Mouse (Mus musculus) liver, postnatal 0 days (tissue): ENCODE data around the gene Gfpt1. TPM values are rescaled to one million over a fixed set of nuclear protein-coding genes. Genes with fewer than 3 reads are reported as not detected.

Experiments used
- ATAC-seq: fragments of 200-750 bp; cut with Nextera tagmentation; 2 replicates; pipeline ENCODE4 v1.8.0; 2017; ENCODE audit warnings: mild to moderate bottlenecking, moderate library complexity
- DNase-seq: peaks from one replicate; pipeline ENCODE4 v3.0.0-alpha.2; 2016
- H3K27ac ChIP-seq: fragments of 300-500 bp; sonication (generic); 2 replicates; pipeline ENCODE4 v1.5.1; 2014; ENCODE audit warnings: antibody characterized with exemption, moderate library complexity, mild to moderate bottlenecking, low read depth
- H3K27me3 ChIP-seq: fragments of 300-500 bp; sonication (generic); 2 replicates; pipeline ENCODE4 v1.6.1; 2014; ENCODE audit warnings: low read length, control low read depth, mixed read lengths; ENCODE audit not compliant: insufficient read depth
- H3K36me3 ChIP-seq: fragments of 300-500 bp; sonication (generic); replicated peaks from 2 replicates; pipeline ENCODE4 v1.6.1; 2014; ENCODE audit warnings: mild to moderate bottlenecking, control low read depth, low read length, moderate library complexity, mixed read lengths; ENCODE audit not compliant: insufficient read depth
- H3K4me1 ChIP-seq: fragments of 300-500 bp; sonication (generic); 2 replicates; pipeline ENCODE4 v1.6.1; 2014; ENCODE audit warnings: antibody characterized with exemption, mild to moderate bottlenecking, control low read depth; ENCODE audit not compliant: insufficient read depth
- H3K4me2 ChIP-seq: fragments of 300-500 bp; sonication (generic); 2 replicates; pipeline ENCODE4 v1.6.1; 2014; ENCODE audit warnings: low read depth, mild to moderate bottlenecking, low read length, moderate library complexity, mixed read lengths
- H3K4me3 ChIP-seq: fragments of 300-500 bp; sonication (generic); 2 replicates; pipeline ENCODE4 v1.5.1; 2014; ENCODE audit warnings: low read depth, low read length
- H3K9ac ChIP-seq: fragments of 300-500 bp; sonication (generic); replicated peaks from 2 replicates; pipeline ENCODE4 v1.6.1; 2014; ENCODE audit warnings: mild to moderate bottlenecking, moderate library complexity
- H3K9me3 ChIP-seq: fragments of 300-500 bp; sonication (generic); 2 replicates; pipeline ENCODE4 v1.6.1; 2016; ENCODE audit warnings: mild to moderate bottlenecking, control low read depth, low read length, mixed read lengths
- CTCF ChIP-seq: sonication (generic); IDR thresholded peaks from 2 replicates; pipeline ENCODE4 v1.5.1; 2016; ENCODE audit warnings: antibody characterized with exemption, low read depth
- EP300 ChIP-seq: IDR thresholded peaks from 2 replicates; pipeline ENCODE4 v1.6.1; 2016; ENCODE audit warnings: antibody characterized with exemption, low read depth, mild to moderate bottlenecking
- WGBS: fragments of 180-500 bp; shearing (Covaris S2); extraction: QIAGEN DNeasy Blood & Tissue Kit; methylation state at CpG from one replicate; pipeline ENCODE4 v1.1.7; 2014; ENCODE audit not compliant: insufficient replicate concordance; 5-methylcytosine and 5-hydroxymethylcytosine counted together
- polyA plus RNA-seq: library from polyadenylated mRNA; unstranded; fragments of >200 nt; fragmentation: Nextera tagmentation; extraction: Ambion mirVana; gene quantifications from 2 replicates; pipeline ENCODE4 v1.2.1, GENCODE M21; 2015

Gene Gfpt1
- polyA plus RNA-seq, 1 experiment from 2014 or later: 3.6 TPM

DNA sequence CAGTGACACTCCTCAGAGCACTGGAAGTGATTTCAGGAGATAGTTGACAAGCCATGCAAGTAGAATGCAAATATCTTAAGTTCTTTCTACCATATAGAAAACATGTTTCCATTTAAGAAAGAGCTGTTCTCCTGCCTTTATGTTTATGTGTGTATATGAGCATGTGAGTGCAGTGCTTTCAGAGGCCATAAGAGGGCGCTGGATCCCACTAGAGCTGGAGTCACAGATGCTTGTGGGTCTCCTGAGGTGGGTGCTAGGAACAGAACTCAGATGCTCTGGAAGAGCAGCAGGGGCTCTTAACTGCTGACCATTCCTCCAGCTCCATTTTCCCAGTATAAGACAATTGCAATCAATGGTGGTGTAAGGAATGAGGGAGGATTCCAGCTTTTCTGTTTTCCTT is 88.4 kb downstream of the Gfpt1 start:
- TF ChIP-seq CTCF: peak; percentile 33; the same call in 1 of the 2 replicates
- no peak for TF ChIP-seq EP300
- Histone ChIP-seq H3K4me2 (no peak overlapping the region), H3K27ac (no peak overlapping the region), H3K36me3 (no peaks in the 10 kb centered on the region), H3K4me3 (no peak overlapping the region), H3K4me1 (no peaks in the 10 kb centered on the region), H3K9me3 (no peaks in the 10 kb centered on the region), H3K27me3 (no peaks in the 10 kb centered on the region), H3K9ac (no peak overlapping the region)
- DNase-seq (no peak), ATAC-seq (no peak)
- 61% methylated on average over 1 of the region's 1 CpGs for WGBS

- H3K4me2 ChIP-seq: no peak overlapping the region
- H3K9ac ChIP-seq: no peak overlapping the region
- ATAC-seq (no peak), DNase-seq (no peak)
- TF ChIP-seq CTCF (no peak), EP300 (no peak)
- H3K4me3 ChIP-seq: no peak overlapping the region
- WGBS: 82% methylated on average over 3 of the region's 3 CpGs
- no peaks in the 10 kb centered on the region for H3K36me3 ChIP-seq
- no peaks in the 10 kb centered on the region for H3K9me3 ChIP-seq
- no peak overlapping the region for H3K27ac ChIP-seq
- H3K27me3 ChIP-seq: no peaks in the 10 kb centered on the region
- no peaks in the 10 kb centered on the region; the same call in 1 of the 2 replicates for H3K4me1 ChIP-seq
Observed at GRCm38 (mm10) chr6:87133520-87133919, 90.9 kb downstream of the Gfpt1 start.

GRCm38 (mm10) chr6:87133966-87134546 is 91.4 kb downstream of the Gfpt1 start:
- no peak for DNase-seq
- Histone ChIP-seq H3K9ac (no peak overlapping the region), H3K27me3 (no peaks in the 10 kb centered on the region), H3K9me3 (no peaks in the 10 kb centered on the region), H3K4me3 (no peak overlapping the region), H3K4me1 (no peaks in the 10 kb centered on the region; the same call in 1 of the 2 replicates), H3K4me2 (no peak overlapping the region), H3K27ac (no peak overlapping the region), H3K36me3 (no peaks in the 10 kb centered on the region)
- 74% methylated on average over 12 of the region's 12 CpGs for WGBS
- no peak for ATAC-seq
- TF ChIP-seq EP300: no peak
- no peak for TF ChIP-seq CTCF

DNA sequence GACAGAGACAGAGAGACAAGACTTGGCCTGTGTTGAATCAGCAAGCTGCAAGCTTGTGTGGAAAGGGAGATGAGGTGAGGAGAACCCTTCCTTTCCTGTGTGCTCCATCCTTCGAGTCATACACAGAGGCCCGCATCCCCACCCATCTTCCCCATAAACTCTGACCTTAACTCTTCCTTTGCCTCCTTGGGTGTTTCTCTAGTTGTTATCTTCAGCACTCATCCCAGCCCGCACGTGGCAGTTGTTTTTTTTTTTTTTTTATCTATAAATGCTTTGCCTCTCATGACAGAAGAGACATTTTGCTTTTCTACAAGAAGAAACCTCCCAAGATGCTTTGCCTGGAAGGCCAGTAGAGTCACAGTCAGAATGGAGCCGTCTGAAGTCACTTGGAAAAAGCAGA is 95.8 kb downstream of the Gfpt1 start:
- no peak overlapping the region for H3K4me3 ChIP-seq
- H3K27me3 ChIP-seq: no peaks in the 10 kb centered on the region
- H3K36me3 ChIP-seq: no peaks in the 10 kb centered on the region
- no peak overlapping the region for H3K4me2 ChIP-seq
- 47% methylated on average over 3 of the region's 5 CpGs for WGBS
- no peaks in the 10 kb centered on the region for H3K9me3 ChIP-seq
- no peak for ATAC-seq
- H3K9ac ChIP-seq: no peak overlapping the region
- peaks cover 8% of the 10 kb centered on the region for H3K4me1 ChIP-seq
- H3K27ac ChIP-seq: no peak overlapping the region
- DNase-seq: no peak
- TF ChIP-seq CTCF: no peak
- 0 out of 2 replicates have a peak, but pooled peaks have one; percentile 10 for TF ChIP-seq EP300

DNA sequence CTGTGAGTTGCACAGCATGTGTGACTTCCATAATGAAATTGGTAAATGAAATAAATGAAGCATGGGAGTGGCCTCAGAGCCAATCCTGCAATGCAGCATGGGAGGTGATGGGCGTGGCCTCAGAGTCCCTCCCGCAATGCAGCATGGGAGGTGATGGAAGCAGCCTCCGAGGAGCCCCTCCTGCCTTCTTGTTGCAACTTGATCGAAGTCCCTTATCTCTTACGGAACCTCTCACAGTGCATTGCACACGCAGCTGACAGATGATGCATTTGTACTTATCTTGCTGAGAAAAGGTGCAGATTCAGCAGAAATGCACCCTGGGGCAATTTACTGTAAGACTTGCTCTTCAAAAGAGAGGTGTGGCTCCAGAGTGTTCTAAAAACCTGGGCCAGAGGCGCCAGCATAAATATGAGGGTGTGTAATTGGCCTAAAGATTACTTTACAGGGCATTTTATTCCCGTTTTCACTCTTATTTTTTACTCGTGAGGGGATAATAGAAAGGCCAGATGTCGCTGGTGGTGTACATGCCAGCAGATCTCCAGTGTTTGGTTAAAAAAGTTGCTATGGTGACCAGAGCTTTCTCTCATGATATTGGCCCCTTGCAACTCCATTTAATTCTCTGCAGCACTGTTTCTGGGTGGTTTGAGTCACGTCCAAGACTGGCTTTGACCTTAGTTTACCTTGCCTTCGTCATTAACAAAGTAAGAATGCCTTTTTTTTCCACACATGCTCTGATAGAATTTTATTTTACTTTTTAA is 97.3 kb downstream of the Gfpt1 start:
- ATAC-seq (no peak), DNase-seq (peak; percentile 34)
- no peak overlapping the region for H3K4me3 ChIP-seq
- WGBS: 63% methylated on average over 12 of the region's 12 CpGs
- H3K4me1 ChIP-seq: peaks cover 8% of the 10 kb centered on the region
- H3K36me3 ChIP-seq: no peaks in the 10 kb centered on the region
- no peaks in the 10 kb centered on the region for H3K27me3 ChIP-seq
- no peak overlapping the region for H3K27ac ChIP-seq
- no peak overlapping the region for H3K4me2 ChIP-seq
- H3K9me3 ChIP-seq: no peaks in the 10 kb centered on the region
- no peak for TF ChIP-seq CTCF
- TF ChIP-seq EP300: no peak
- H3K9ac ChIP-seq: no peak overlapping the region

Other genes with a start within 250 kb of the Gfpt1 start
- 32.5 and 32.7 TPM in 2 replicates for gene Anxa4, start 249.3 kb upstream of the Gfpt1 start, polyA plus RNA-seq
- 1.9 and 2.2 TPM in 2 replicates for gene Aak1, start 193.3 kb upstream of the Gfpt1 start, polyA plus RNA-seq
- gene Nfu1, start 33.6 kb upstream of the Gfpt1 start, polyA plus RNA-seq: 53.5 and 57.7 TPM in 2 replicates
- not detected in 2 replicates for gene D6Ertd527e, start 61.9 kb downstream of the Gfpt1 start, polyA plus RNA-seq